Mouse (Mus musculus) CH12.LX (cell line): ENCODE results near the gene Arf6. TPM values are rescaled to one million over a fixed set of nuclear protein-coding genes. Genes with fewer than 3 reads are reported as not detected.

Source experiments
- DNase-seq: peaks from one replicate; pipeline ENCODE4 v3.0.0-alpha.2; 2013; ENCODE audit errors: extremely low read depth
- H3K27ac ChIP-seq: 2 replicates; pipeline ENCODE4 v1.5.1; 2012; ENCODE audit warnings: low read depth, mild to moderate bottlenecking, control low read depth, moderate library complexity; ENCODE audit not compliant: insufficient read depth
- H3K27me3 ChIP-seq: replicated peaks from 2 replicates; pipeline ENCODE3; 2012; ENCODE audit warnings: inconsistent platforms
- H3K36me3 ChIP-seq, 2 experiments: replicated peaks in 1 of 2; 2 replicates each; pipeline versions ENCODE3 to v1.6.1; 2012; ENCODE audit warnings: inconsistent platforms in 1 of 2, low read length in 1 of 2, mild to moderate bottlenecking in 1 of 2, mixed read lengths in 1 of 2, moderate library complexity in 1 of 2; ENCODE audit not compliant: control insufficient read depth in 1 of 2, insufficient read depth in 1 of 2
- H3K4me1 ChIP-seq, 2 experiments: 2 replicates each; pipeline ENCODE4 v1.6.1; 2012; ENCODE audit warnings: inconsistent platforms in 1 of 2, moderate library complexity in 1 of 2; ENCODE audit not compliant: insufficient read depth in 2 of 2, control insufficient read depth in 1 of 2
- H3K4me2 ChIP-seq: 2 replicates; pipeline ENCODE4 v1.6.1; 2012; ENCODE audit warnings: low read depth, mild to moderate bottlenecking, control low read depth; ENCODE audit not compliant: poor library complexity, insufficient read depth, severe bottlenecking
- H3K4me3 ChIP-seq, 3 experiments: fragments of 150-350 bp in 1 of 3; sonication (generic) in 1 of 3; replicated peaks in 1 of 3; 2 replicates each; pipeline versions ENCODE3 to v1.5.1; 2011 to 2012; ENCODE audit warnings: low read depth in 2 of 3, low read length in 2 of 3, mild to moderate bottlenecking in 2 of 3, moderate library complexity in 2 of 3, control low read depth in 1 of 3, improper control_type of control experiment in 1 of 3, inconsistent platforms in 1 of 3, mixed read lengths in 1 of 3; ENCODE audit not compliant: poor library complexity in 1 of 3
- H3K79me2 ChIP-seq: replicated peaks from 2 replicates; pipeline ENCODE4 v1.6.1; 2012; ENCODE audit warnings: mild to moderate bottlenecking, moderate library complexity; ENCODE audit not compliant: control insufficient read depth, poor library complexity, insufficient read depth, severe bottlenecking; ENCODE audit errors: extremely low read depth
- H3K9ac ChIP-seq: 2 replicates; pipeline ENCODE4 v1.6.1; 2012; ENCODE audit warnings: low read depth, mild to moderate bottlenecking, control low read depth, moderate library complexity; ENCODE audit not compliant: insufficient read depth
- H3K9me3 ChIP-seq: replicated peaks from 2 replicates; pipeline ENCODE3; 2012; ENCODE audit warnings: low read length, inconsistent platforms, mixed read lengths
- CHD2 ChIP-seq: IDR thresholded peaks from 2 replicates; pipeline ENCODE4 v1.6.1; 2011; ENCODE audit warnings: low read length, improper control_type of control experiment
- E2F4 ChIP-seq: IDR thresholded peaks from 2 replicates; pipeline ENCODE4 v1.6.1; 2011; ENCODE audit warnings: low read depth, low read length, improper control_type of control experiment; ENCODE audit not compliant: insufficient replicate concordance
- ELF1 ChIP-seq: IDR thresholded peaks from 2 replicates; pipeline ENCODE4 v1.6.1; 2014; ENCODE audit warnings: low read depth, mild to moderate bottlenecking, inconsistent platforms, low read length, improper control_type of control experiment
- EP300 ChIP-seq: IDR thresholded peaks from 2 replicates; pipeline ENCODE4 v1.6.1; 2011; ENCODE audit warnings: low read length, improper control_type of control experiment
- GABPA ChIP-seq: IDR thresholded peaks from 2 replicates; pipeline ENCODE4 v1.6.1; 2012; ENCODE audit warnings: low read depth, low read length, improper control_type of control experiment, inconsistent platforms; ENCODE audit not compliant: insufficient replicate concordance
- IRF4 ChIP-seq: IDR thresholded peaks from 2 replicates; pipeline ENCODE4 v1.6.1; 2014; ENCODE audit warnings: low read depth, mild to moderate bottlenecking, inconsistent platforms, low read length, improper control_type of control experiment
- JUN ChIP-seq: IDR thresholded peaks from 2 replicates; pipeline ENCODE4 v1.6.1; 2011; ENCODE audit warnings: low read depth, mild to moderate bottlenecking, low read length, improper control_type of control experiment, moderate library complexity; ENCODE audit not compliant: insufficient read depth
- MAFK ChIP-seq: IDR thresholded peaks from 2 replicates; pipeline ENCODE4 v1.6.1; 2011; ENCODE audit warnings: low read length, improper control_type of control experiment; ENCODE audit not compliant: insufficient replicate concordance
- MXI1 ChIP-seq: IDR thresholded peaks from 2 replicates; pipeline ENCODE4 v1.6.1; 2011; ENCODE audit warnings: mild to moderate bottlenecking, low read depth, low read length, improper control_type of control experiment
- NELFE ChIP-seq: IDR thresholded peaks from 2 replicates; pipeline ENCODE4 v1.6.1; 2011; ENCODE audit warnings: low read depth, low read length, improper control_type of control experiment
- NRF1 ChIP-seq: IDR thresholded peaks from 2 replicates; pipeline ENCODE4 v1.6.1; 2014; ENCODE audit warnings: low read depth, mild to moderate bottlenecking, inconsistent platforms, low read length, improper control_type of control experiment, moderate library complexity
- POLR2AphosphoS2 ChIP-seq: IDR thresholded peaks from 2 replicates; pipeline ENCODE4 v1.6.1; 2011; ENCODE audit warnings: low read depth, low read length, improper control_type of control experiment
- TBP ChIP-seq: conservative IDR thresholded peaks from 2 replicates; pipeline ENCODE4 v1.6.1; 2011; ENCODE audit warnings: low read depth, low read length, improper control_type of control experiment
- TCF12 ChIP-seq: IDR thresholded peaks from 2 replicates; pipeline ENCODE4 v1.6.1; 2014; ENCODE audit warnings: low read depth, mild to moderate bottlenecking, inconsistent platforms, low read length, improper control_type of control experiment
- UBTF ChIP-seq: IDR thresholded peaks from 2 replicates; pipeline ENCODE4 v1.6.1; 2012; ENCODE audit warnings: low read depth, mild to moderate bottlenecking, inconsistent platforms, low read length, improper control_type of control experiment, moderate library complexity
- USF1 ChIP-seq: IDR thresholded peaks from 2 replicates; pipeline ENCODE4 v1.6.1; 2014; ENCODE audit warnings: low read depth, mild to moderate bottlenecking, inconsistent platforms, low read length, improper control_type of control experiment
- ZNF384 ChIP-seq: IDR thresholded peaks from 2 replicates; pipeline ENCODE4 v1.6.1; 2012; ENCODE audit warnings: low read depth, low read length, improper control_type of control experiment, inconsistent platforms
- dilution Hi-C: fragments of 300-500 bp; cut with MboI; formaldehyde crosslinking; loops from 2 replicates; pipeline ENCODE4 v1.14.3; 2020; ENCODE audit warnings: low sequenced_read_pairs; ENCODE audit not compliant: extremely low pct_unique_long_range_greater_than_20kb, extremely low pct_ligation_motif_present
- in situ Hi-C: fragments of 300-500 bp; cut with MboI; formaldehyde crosslinking; loops from 3 replicates; pipeline ENCODE4 v1.14.3; 2019; ENCODE audit warnings: low sequenced_read_pairs, low pct_ligation_motif_present, low pct_unique_long_range_greater_than_20kb, mixed read lengths
- polyA plus RNA-seq: library from polyadenylated mRNA; unstranded; fragments of >175 nt; gene quantifications from 2 replicates; pipeline ENCODE4 v1.2.1, GENCODE M21; 2012; ENCODE audit warnings: low read depth; ENCODE audit not compliant: insufficient read length
- total RNA-seq, 2 experiments: library from RNA; depleted of rRNA; stranded (reverse); fragments of 300-350 nt in 1 of 2; fragments of >200 nt in 1 of 2; gene quantifications; 2 replicates each; pipeline ENCODE4 v1.2.3; 2012 to 2014

The Arf6 gene
- total and polyA plus RNA-seq, 3 experiments, result 258 to 375 (median 312) TPM

DNA sequence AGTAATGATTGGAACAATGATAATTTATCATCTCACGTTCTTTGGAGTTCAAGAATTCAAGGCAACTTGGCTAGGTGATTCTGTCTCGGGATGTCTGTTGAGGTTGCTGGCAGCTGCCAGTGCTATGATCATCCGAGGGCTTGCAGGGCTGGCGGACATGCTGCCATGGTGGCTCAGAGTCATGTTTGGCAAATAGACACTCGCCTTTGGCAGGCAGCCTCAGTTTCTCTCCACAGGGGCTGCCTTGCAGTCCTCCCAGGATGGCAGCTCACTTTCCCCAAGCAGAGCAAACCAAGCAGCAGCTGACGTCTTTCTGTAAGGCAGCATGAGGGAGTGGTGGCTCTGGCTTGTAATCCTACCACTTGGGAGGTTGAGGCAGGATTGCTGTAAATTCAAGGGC lies 22.5 kb downstream of the Arf6 start:
- no peak for TF ChIP-seq JUN
- TF ChIP-seq ELF1, result no peak
- no peak for TF ChIP-seq NRF1
- no peak for TF ChIP-seq UBTF
- no peak for TF ChIP-seq CHD2
- TF ChIP-seq EP300, result no peak
- TF ChIP-seq TBP, result no peak
- no peak for TF ChIP-seq USF1
- TF ChIP-seq MAFK, result no peak
- no peak for TF ChIP-seq ZNF384
- TF ChIP-seq, all 38 proteins: peak for 0
- dilution Hi-C loops (no loop called here), in situ Hi-C loops (no loop called here)
- no peaks in the 10 kb centered on the region for H3K27me3 ChIP-seq
- peaks cover 6% of the 10 kb centered on the region for H3K9me3 ChIP-seq
- no peak overlapping the region for H3K4me2 ChIP-seq
- H3K27ac ChIP-seq, result no peak overlapping the region
- no peaks in the 10 kb centered on the region for H3K79me2 ChIP-seq
- H3K9ac ChIP-seq, result no peak overlapping the region
- no peaks in the 10 kb centered on the region for H3K36me3 ChIP-seq
- no peak overlapping the region for H3K4me3 ChIP-seq
- peaks cover under 1 to 12% of the 10 kb centered on the region in 2 experiments; a peak in 3 of 4 replicates for H3K4me1 ChIP-seq
- no peak for DNase-seq

GRCm38 (mm10) chr12:69400367-69400766 lies 28.4 kb downstream of the Arf6 start:
- peak overlapping the region; percentile 89 for H3K27ac ChIP-seq

More at GRCm38 (mm10) chr12:69400367-69400766, 28.4 kb downstream of the Arf6 start:
- Histone ChIP-seq H3K9ac (peak overlapping the region; percentile 47), H3K79me2 (no peaks in the 10 kb centered on the region), H3K4me1 (peaks cover 29 to 48% of the 10 kb centered on the region in 2 experiments), H3K36me3 (no peaks in the 10 kb centered on the region), H3K4me2 (peak overlapping the region; percentile 51; the same call in 1 of the 2 replicates), H3K27me3 (no peaks in the 10 kb centered on the region), H3K9me3 (peaks cover 2% of the 10 kb centered on the region), H3K4me3 (no peak overlapping the region)
- TF ChIP-seq MXI1 (no peak), ELF1 (no peak), E2F4 (no peak), UBTF (no peak), POLR2AphosphoS2 (no peak), NRF1 (no peak), GABPA (no peak), NELFE (no peak), IRF4 (no peak), EP300 (no peak), USF1 (no peak), TCF12 (no peak)
- in situ Hi-C loops, result no loop called here
- dilution Hi-C loops, result no loop called here
- no peak for DNase-seq
